20 mouse cellular contexts compared by ENCODE assay signal in the genomic region with DNA sequence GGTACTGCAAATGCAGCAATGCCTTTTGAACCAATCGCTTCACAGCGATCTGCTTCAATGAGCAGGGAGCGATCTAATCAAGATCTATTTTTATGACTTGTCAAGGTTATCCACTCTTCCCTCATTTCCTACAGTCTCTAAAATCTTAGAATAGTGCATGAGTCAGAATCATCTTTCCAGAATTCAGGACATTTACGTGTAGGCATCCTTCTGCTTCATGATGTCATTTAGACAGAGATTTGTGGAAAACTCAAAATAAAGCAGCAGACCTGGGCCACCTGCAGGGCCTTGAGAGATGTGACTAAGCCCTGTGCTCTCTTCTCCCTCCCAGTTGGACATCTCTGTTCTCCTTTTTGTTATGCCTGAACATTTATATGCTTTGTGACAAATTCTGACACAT.
A peak's percentile ranks its signal among the peaks of the same experiment; 100 is the strongest.
DNase-seq lines count a peak whose midpoint lies in the region; ATAC-seq lines count a peak whose summit lies in the region.
"Had no signal": no experiment of that assay in that cellular context is flagged by ENCODE, and none has a peak within 500 bp of the region (broad histone marks: within the 10 kb centered on the region; RNA-seq: fewer than 3 reads in every experiment).

No protein-coding gene starts in this region.

- 0 out of 2 replicates have a peak, but pooled peaks have one; percentile 52 for ATAC-seq in cerebellum, adult (ENCODE audit: insufficient number of reproducible peaks, low FRiP score, low TSS enrichment)
- ATAC-seq: activated CD4-positive, CD25-positive, alpha-beta regulatory T cell, adult 4 months; forebrain, embryonic 14.5 days; forebrain, postnatal 0 days; hindbrain, postnatal 0 days; inflammation-experienced regulatory T-cells, adult 6 months; intestine, embryonic 16.5 days had no signal

- DNase-seq in cerebellum, adult 9-11 months, result no peak
- peak; percentile 22 for DNase-seq in cerebellum, adult 9-10 months
- no peak for DNase-seq in cerebellum, postnatal 4 days (ENCODE audit: low spot score in 2 of 2)
- DNase-seq in right cerebral cortex, postnatal 25 days, result peak; percentile 6
- no peak for DNase-seq in right cerebral cortex, postnatal 4 days
- DNase-seq: adrenal gland, postnatal 14 days; cerebellum, adult 18-20 months; forebrain, postnatal 0 days; gastrocnemius, postnatal 10 days; gastrocnemius, postnatal 36 days; heart, adult 2 months; heart, postnatal 14 days; heart, postnatal 4 days; kidney, adult 18-20 months had no signal

Comparison
In these comparisons a context has a peak if more than half of its experiments do, and no peak if none do; other contexts are left out.
1. DNase-seq: peak in cerebellum, adult 9-10 months (single experiment) and right cerebral cortex, postnatal 25 days (single experiment); none in cerebellum, adult 9-11 months (single experiment), cerebellum, postnatal 4 days (0 of 2) and right cerebral cortex, postnatal 4 days (single experiment).